Mouse (Mus musculus) cerebellum, adult 8-10 months (tissue): ENCODE data around the gene Cxcl13.

Source experiments
- DNase-seq: peaks from one replicate; pipeline ENCODE4 v3.0.0; 2022

Gene Cxcl13

DNA sequence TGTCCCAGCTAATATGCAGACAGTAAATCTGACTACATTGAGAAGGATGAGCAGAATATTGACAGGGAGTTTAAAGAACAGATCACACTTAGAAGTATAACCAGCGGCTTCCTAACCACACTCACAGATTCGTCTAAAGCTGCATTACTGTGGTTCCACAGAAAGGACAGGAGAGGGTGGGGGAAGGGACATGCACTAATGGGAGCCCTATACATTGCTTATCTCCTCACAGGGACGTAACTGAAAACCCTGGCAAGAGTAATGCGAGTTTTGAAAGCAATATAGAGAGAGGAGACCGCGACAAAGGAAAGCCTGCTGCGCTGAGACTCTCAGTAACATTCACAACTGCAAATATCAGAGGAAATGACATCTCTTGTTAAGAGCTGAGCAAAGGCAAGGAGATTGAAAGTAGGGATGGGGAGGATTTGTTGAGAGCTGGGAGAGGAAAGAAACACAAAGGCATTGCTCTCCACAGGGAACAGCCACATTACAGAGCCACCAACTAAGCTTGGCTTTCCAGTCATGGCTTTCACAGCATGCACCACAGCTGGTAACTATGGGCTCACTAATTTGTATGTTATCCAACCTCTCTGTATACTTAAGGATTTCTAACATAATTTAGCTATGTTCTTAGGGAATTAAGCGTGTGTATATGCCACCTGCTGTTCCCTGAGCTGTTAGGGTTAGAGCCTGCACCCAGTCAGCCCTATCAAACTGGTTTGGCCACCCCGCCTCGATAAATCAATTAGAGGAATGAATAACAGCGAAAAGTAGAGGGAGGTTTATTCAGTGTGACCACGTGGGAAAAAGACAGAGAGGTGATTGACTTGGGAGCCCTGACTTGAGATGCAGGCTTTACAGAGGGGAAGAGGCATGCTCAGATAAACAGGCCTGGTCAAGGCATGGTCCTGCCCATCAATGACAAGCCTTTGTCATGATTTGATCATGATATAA lies 34.9 kb downstream of the Cxcl13 start:
- DNase-seq = no peak

DNA sequence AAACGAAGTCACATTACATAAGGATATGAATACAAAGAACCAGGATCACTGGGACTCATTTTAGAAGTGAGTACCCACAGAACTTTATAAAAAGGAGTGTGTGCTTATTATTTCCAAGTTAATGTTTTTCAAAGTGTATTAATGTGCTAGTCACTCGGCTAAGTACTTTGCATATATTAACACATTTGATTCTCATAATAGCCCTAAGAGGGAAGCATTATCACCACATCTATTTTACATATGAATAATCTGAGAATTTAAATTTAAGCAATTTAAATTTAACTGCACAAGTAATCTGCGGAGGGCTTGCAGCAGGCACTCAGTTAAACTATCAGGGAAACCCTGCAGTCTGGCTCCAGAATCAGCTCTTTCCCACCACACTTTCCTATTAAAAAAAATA lies 40.5 kb downstream of the Cxcl13 start:
- DNase-seq = no peak

DNA sequence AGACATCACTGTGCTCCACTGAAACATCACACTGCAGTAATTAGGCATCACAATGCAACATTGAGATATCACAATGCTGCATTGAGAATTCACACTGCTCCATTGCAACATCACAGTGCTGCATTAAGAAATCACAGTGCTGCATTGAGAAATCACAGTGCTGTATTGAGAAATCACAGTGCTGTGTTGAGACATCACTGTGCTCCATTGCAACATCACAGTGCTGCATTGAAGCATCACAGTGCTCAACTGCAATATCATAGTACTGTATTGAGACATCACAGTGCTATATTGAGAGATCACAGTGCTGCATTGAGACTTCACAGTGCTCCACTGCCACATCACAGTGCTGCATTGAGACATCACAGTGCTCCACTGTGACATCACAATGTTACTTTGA lies 46.6 kb downstream of the Cxcl13 start:
- DNase-seq = no peak

DNA sequence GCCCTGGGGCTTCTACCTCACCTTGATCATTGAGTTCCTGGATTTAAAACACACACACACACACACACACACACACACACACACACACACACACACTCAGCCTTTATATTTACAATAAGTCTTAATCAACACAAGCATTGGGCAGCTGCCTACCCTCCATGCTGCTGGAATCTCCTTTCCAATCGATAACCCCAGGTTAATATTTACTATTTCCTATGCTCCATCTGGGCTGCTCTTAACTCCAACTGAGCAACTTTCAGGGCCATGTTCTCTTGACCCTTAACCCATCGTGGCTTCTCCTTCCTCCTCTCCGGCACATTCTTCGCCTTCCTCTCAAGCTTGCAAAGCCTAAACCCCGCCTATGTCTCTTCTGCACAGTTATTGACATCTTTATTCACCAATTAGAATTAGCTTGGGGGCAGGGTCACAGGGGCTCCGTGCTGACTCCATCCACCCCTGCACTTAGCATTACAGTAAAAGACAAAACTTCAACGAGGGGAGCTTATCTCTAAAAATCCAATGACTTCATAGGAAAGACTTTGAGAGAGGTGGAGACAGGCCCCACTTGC lies 51.6 kb downstream of the Cxcl13 start:
- DNase-seq = no peak

DNA sequence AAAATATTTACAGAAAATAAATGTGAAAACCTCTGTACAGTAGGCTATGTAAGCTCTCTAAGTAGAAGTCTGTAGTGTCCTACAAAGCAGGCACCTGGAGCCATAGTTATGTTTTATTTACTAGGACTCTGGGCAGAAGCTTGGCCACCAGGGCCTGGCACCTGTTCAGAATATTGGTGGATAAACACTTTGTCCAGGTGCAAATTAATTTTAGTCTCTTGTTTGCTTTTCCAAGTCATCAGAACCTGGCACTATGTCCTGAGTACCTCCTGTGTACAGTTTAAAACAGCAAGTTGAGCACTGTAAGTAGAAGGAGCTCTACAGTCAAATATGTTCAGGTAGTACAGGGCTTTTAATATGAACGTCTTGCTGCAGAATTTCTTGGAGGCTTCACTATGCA lies 52.3 kb downstream of the Cxcl13 start:
- DNase-seq = no peak
